Mouse (Mus musculus): ENCODE results near the gene Tcl1b2. TPM values are rescaled to one million over a fixed set of nuclear protein-coding genes. Genes with fewer than 3 reads are reported as not detected.
"Not testable (repeated sequence)": the region's sequence is repeated elsewhere in the genome, so short reads cannot be mapped to it uniquely, and the experiment has no call there.

Tcl1b2 gene
- total and polyA plus RNA-seq, 3 experiments = not detected

DNA sequence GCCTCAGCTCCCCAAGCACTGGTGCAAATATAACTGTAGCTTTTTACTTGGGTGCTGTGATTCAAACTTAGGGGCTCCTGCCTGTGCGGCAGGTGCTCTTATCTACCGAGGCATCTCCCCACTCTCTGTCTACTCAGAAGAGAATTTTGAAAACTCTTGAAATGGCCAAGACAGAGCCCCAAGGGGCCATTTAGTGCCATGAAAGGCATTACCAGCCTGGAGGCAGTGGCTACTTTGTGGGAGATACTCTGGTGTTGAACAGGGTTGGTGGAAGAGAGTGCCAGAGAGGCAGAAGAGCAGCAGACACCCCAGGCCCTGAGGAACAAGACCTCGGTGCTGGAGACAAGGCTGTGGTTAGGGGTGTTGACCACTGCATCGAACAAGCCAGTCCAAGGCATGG, 11.0 kb upstream of the Tcl1b2 start:
- H3K27me3 ChIP-seq (ENCODE audit: control insufficient read depth in 1 of 2, insufficient read depth in 2 of 2, low read length in 2 of 2); H3K9me3 ChIP-seq (replicated peaks; ENCODE audit: insufficient read depth, low read length); H3K4me1 ChIP-seq (ENCODE audit: control insufficient read depth in 1 of 2, insufficient read depth in 2 of 2, low read length in 2 of 2); H3K4me3 ChIP-seq (ENCODE audit: control insufficient read depth in 1 of 2, insufficient read depth in 1 of 2, low read depth in 2 of 2, low read length in 2 of 2); H3K9ac ChIP-seq (ENCODE audit: control insufficient read depth, low read depth, low read length, poor library complexity, severe bottlenecking); H3K79me2 ChIP-seq (ENCODE audit: control insufficient read depth, insufficient read depth, low read length, poor library complexity); DNase-seq (ENCODE audit: low read depth, low spot score); H3K36me3 ChIP-seq (ENCODE audit: control insufficient read depth in 1 of 2, insufficient read depth in 2 of 2, low read length in 2 of 2); H3K27ac ChIP-seq (ENCODE audit: control insufficient read depth, low read depth, low read length): not testable (repeated sequence)

- not testable (repeated sequence) for H3K27me3 ChIP-seq (ENCODE audit: control insufficient read depth in 1 of 2, insufficient read depth in 2 of 2, low read length in 2 of 2); H3K4me3 ChIP-seq (ENCODE audit: control insufficient read depth in 1 of 2, insufficient read depth in 1 of 2, low read depth in 2 of 2, low read length in 2 of 2); DNase-seq (ENCODE audit: low read depth, low spot score); H3K9me3 ChIP-seq (replicated peaks; ENCODE audit: insufficient read depth, low read length); H3K9ac ChIP-seq (ENCODE audit: control insufficient read depth, low read depth, low read length, poor library complexity, severe bottlenecking); H3K27ac ChIP-seq (ENCODE audit: control insufficient read depth, low read depth, low read length); H3K4me1 ChIP-seq (ENCODE audit: control insufficient read depth in 1 of 2, insufficient read depth in 2 of 2, low read length in 2 of 2); H3K36me3 ChIP-seq (ENCODE audit: control insufficient read depth in 1 of 2, insufficient read depth in 2 of 2, low read length in 2 of 2); H3K79me2 ChIP-seq (ENCODE audit: control insufficient read depth, insufficient read depth, low read length, poor library complexity)
These were observed 8.1 kb upstream of the Tcl1b2 start for GRCm38 (mm10) chr12:105137729-105138128.

DNA sequence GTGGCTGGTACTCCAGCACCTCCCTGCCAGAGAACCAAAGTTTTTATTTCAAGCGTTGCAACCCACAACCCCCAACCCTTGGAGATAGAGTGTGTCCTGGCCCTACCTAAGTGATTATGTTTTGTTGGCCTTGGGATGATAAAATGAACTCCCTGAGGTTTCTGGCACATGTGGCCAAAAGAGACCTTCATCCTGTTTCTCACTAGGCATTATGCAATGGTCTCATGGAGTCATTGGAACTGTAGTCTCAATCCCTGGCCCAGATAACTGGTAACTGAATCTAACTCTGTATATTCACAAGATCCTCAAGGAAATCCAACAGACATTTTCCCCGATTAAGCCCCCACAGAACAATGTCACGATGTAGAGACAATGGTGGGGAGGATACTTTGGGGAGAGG, 2.7 kb upstream of the Tcl1b2 start:
- Histone ChIP-seq H3K27ac (ENCODE audit: control insufficient read depth, low read depth, low read length) (no peak overlapping the region), H3K4me1 (ENCODE audit: control insufficient read depth in 1 of 2, insufficient read depth in 2 of 2, low read length in 2 of 2) (no peaks in the 10 kb centered on the region), H3K79me2 (ENCODE audit: control insufficient read depth, insufficient read depth, low read length, poor library complexity) (no peaks in the 10 kb centered on the region), H3K36me3 (ENCODE audit: control insufficient read depth in 1 of 2, insufficient read depth in 2 of 2, low read length in 2 of 2) (no peaks in the 10 kb centered on the region), H3K4me3 (ENCODE audit: control insufficient read depth in 1 of 2, insufficient read depth in 1 of 2, low read depth in 2 of 2, low read length in 2 of 2) (no peak overlapping the region), H3K9me3 (replicated peaks; ENCODE audit: insufficient read depth, low read length) (no peaks in the 10 kb centered on the region), H3K9ac (ENCODE audit: control insufficient read depth, low read depth, low read length, poor library complexity, severe bottlenecking) (no peak overlapping the region), H3K27me3 (ENCODE audit: control insufficient read depth in 1 of 2, insufficient read depth in 2 of 2, low read length in 2 of 2) (no peaks in the 10 kb centered on the region)
- no peak for DNase-seq (ENCODE audit: low read depth, low spot score)
- no peak for TF ChIP-seq E2F4 (IDR thresholded peaks at IDR 0.05; ENCODE audit: borderline replicate concordance, low read depth, low read length)
- TF ChIP-seq ZMIZ1 (IDR thresholded peaks at IDR 0.05; ENCODE audit: low read depth, low read length) = no peak
- TF ChIP-seq ELF1 (IDR thresholded peaks at IDR 0.05; ENCODE audit: low read depth, low read length) = no peak
- no peak for TF ChIP-seq MYC (IDR thresholded peaks at IDR 0.05; ENCODE audit: low read depth, low read length)
- TF ChIP-seq ZC3H11A (IDR thresholded peaks at IDR 0.05; ENCODE audit: low read depth, low read length) = no peak
- TF ChIP-seq ZKSCAN1 (IDR thresholded peaks at IDR 0.05; ENCODE audit: low read depth, low read length) = no peak
- no peak for TF ChIP-seq SMC3 (IDR thresholded peaks at IDR 0.05; ENCODE audit: low read depth, low read length)
- no peak for TF ChIP-seq JUND (IDR thresholded peaks at IDR 0.05; ENCODE audit: low read depth, low read length)
- TF ChIP-seq TAL1 (IDR thresholded peaks at IDR 0.05; ENCODE audit: low read length) = no peak
- TF ChIP-seq GABPA (IDR thresholded peaks at IDR 0.05; ENCODE audit: low read depth, low read length) = no peak
- TF ChIP-seq GATA1 (IDR thresholded peaks at IDR 0.05; ENCODE audit: low read depth, low read length) = no peak
- TF ChIP-seq USF2 (IDR thresholded peaks at IDR 0.05; ENCODE audit: borderline replicate concordance in 1 of 2, insufficient read depth in 1 of 2, low read depth in 1 of 2, low read length in 2 of 2) = no peak
- no peak for TF ChIP-seq RAD21 (IDR thresholded peaks at IDR 0.05; ENCODE audit: low read depth, low read length)

DNA sequence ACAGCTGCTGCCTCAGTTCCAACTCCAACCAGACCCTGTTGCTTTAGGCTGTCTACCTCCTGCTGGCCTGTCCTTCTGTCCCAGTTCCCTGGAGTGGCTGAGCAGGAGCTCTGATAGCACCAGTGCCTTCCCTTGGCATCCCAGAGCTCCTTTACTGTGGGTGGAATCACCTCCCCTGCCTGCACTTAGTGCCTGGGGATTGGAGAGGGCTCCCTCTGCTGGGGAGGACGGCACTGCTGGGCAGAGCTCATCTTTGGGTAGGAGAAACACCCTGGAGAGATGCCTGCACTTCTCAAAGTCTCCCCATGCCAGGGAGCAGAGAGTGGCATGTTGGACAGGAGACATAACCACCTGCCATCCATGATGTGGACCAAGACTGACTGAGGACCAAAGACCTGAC, 886 bp upstream of the Tcl1b2 start:
- not testable (repeated sequence) for H3K79me2 ChIP-seq (ENCODE audit: control insufficient read depth, insufficient read depth, low read length, poor library complexity); DNase-seq (ENCODE audit: low read depth, low spot score); H3K9me3 ChIP-seq (replicated peaks; ENCODE audit: insufficient read depth, low read length)

GRCm38 (mm10) chr12:105155286-105155685, 9.5 kb downstream of the Tcl1b2 start:
- H3K4me1 ChIP-seq (ENCODE audit: control insufficient read depth in 1 of 2, insufficient read depth in 2 of 2, low read length in 2 of 2); DNase-seq (ENCODE audit: low read depth, low spot score); H3K79me2 ChIP-seq (ENCODE audit: control insufficient read depth, insufficient read depth, low read length, poor library complexity); H3K4me3 ChIP-seq (ENCODE audit: control insufficient read depth in 1 of 2, insufficient read depth in 1 of 2, low read depth in 2 of 2, low read length in 2 of 2); H3K27me3 ChIP-seq (ENCODE audit: control insufficient read depth in 1 of 2, insufficient read depth in 2 of 2, low read length in 2 of 2); H3K9me3 ChIP-seq (replicated peaks; ENCODE audit: insufficient read depth, low read length); H3K27ac ChIP-seq (ENCODE audit: control insufficient read depth, low read depth, low read length); H3K9ac ChIP-seq (ENCODE audit: control insufficient read depth, low read depth, low read length, poor library complexity, severe bottlenecking); H3K36me3 ChIP-seq (ENCODE audit: control insufficient read depth in 1 of 2, insufficient read depth in 2 of 2, low read length in 2 of 2): not testable (repeated sequence)

More for the DNA sequence above, 886 bp upstream of the Tcl1b2 start:
- not testable (repeated sequence) for H3K9ac ChIP-seq (ENCODE audit: control insufficient read depth, low read depth, low read length, poor library complexity, severe bottlenecking); H3K27me3 ChIP-seq (ENCODE audit: control insufficient read depth in 1 of 2, insufficient read depth in 2 of 2, low read length in 2 of 2); H3K4me3 ChIP-seq (ENCODE audit: control insufficient read depth in 1 of 2, insufficient read depth in 1 of 2, low read depth in 2 of 2, low read length in 2 of 2); H3K4me1 ChIP-seq (ENCODE audit: control insufficient read depth in 1 of 2, insufficient read depth in 2 of 2, low read length in 2 of 2); H3K36me3 ChIP-seq (ENCODE audit: control insufficient read depth in 1 of 2, insufficient read depth in 2 of 2, low read length in 2 of 2); H3K27ac ChIP-seq (ENCODE audit: control insufficient read depth, low read depth, low read length)

All from MEL (cell line).